Mouse (Mus musculus): ENCODE measurements around the gene Flrt1. TPM values are rescaled to one million over a fixed set of nuclear protein-coding genes. Genes with fewer than 3 reads are reported as not detected.

Flrt1 gene
- polyA plus RNA-seq, 1 experiment from 2014 or later: 9.9 TPM

- Histone ChIP-seq H3K27ac (no peak overlapping the region), H3K4me2 (replicated peaks) (no peak overlapping the region), H3K9ac (no peak overlapping the region), H3K4me3 (no peak overlapping the region), H3K27me3 (replicated peaks) (peaks cover 59% of the 10 kb centered on the region), H3K9me3 (no peaks in the 10 kb centered on the region), H3K4me1 (peaks cover 50% of the 10 kb centered on the region), H3K36me3 (no peaks in the 10 kb centered on the region)
- no peak for ATAC-seq (ENCODE audit: low FRiP score, low read depth)
- 29% methylated on average over 12 of the region's 12 CpGs for WGBS
These were observed 31.3 kb downstream of the Flrt1 start for GRCm38 (mm10) chr19:7073997-7074781.

DNA sequence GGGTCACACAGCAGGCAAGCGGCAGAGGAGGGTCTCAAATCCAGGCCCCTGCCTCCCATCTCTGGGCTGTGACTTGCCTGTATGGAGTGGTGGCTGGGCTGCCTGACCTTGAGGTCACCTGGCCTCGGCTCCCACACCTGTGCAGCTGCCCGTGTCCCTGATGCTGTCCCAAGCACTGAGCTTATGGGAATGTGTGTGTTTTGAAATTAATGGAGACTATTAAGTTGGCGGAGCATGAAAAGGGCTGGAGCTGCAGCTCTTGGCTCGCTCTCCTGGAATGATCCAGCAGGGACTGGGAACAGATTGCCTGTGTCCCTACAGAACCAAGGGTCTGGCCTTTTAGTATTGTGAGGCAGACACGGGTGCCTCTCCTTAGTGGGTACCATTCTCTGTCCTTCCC, 33.3 kb downstream of the Flrt1 start:
- 60% methylated on average over 6 of the region's 6 CpGs for WGBS
- H3K9ac ChIP-seq: no peak overlapping the region
- no peak overlapping the region for H3K4me3 ChIP-seq
- H3K9me3 ChIP-seq: no peaks in the 10 kb centered on the region
- H3K36me3 ChIP-seq: no peaks in the 10 kb centered on the region
- no peak overlapping the region for H3K4me2 ChIP-seq (replicated peaks)
- peaks cover 61% of the 10 kb centered on the region for H3K4me1 ChIP-seq
- peaks cover 49% of the 10 kb centered on the region for H3K27me3 ChIP-seq (replicated peaks)
- no peak overlapping the region for H3K27ac ChIP-seq
- ATAC-seq (ENCODE audit: low FRiP score, low read depth): no peak

- H3K4me1 ChIP-seq: peaks cover 76% of the 10 kb centered on the region
- H3K4me3 ChIP-seq: no peak overlapping the region
- peak overlapping the region; percentile 47 for H3K4me2 ChIP-seq (replicated peaks)
- H3K9ac ChIP-seq: no peak overlapping the region
- WGBS: 4% methylated on average over 4 of the region's 4 CpGs
- peaks cover 44% of the 10 kb centered on the region for H3K27me3 ChIP-seq (replicated peaks)
- H3K36me3 ChIP-seq: no peaks in the 10 kb centered on the region
- no peak for ATAC-seq (ENCODE audit: low FRiP score, low read depth)
- no peak overlapping the region for H3K27ac ChIP-seq
- no peaks in the 10 kb centered on the region for H3K9me3 ChIP-seq
These were observed 34.8 kb downstream of the Flrt1 start for GRCm38 (mm10) chr19:7070775-7071174.

- Histone ChIP-seq H3K36me3 (no peaks in the 10 kb centered on the region), H3K27ac (peak overlapping the region; percentile 32; the same call in 1 of the 2 replicates), H3K9ac (0 out of 2 replicates have a peak overlapping the region, but pooled peaks have one; percentile 27), H3K9me3 (no peaks in the 10 kb centered on the region), H3K4me1 (peaks cover 80% of the 10 kb centered on the region), H3K4me3 (no peak overlapping the region), H3K27me3 (replicated peaks) (peaks cover 46% of the 10 kb centered on the region), H3K4me2 (replicated peaks) (peak overlapping the region; percentile 47)
- ATAC-seq (ENCODE audit: low FRiP score, low read depth): no peak
- under 1% methylated on average over 33 of the region's 35 CpGs for WGBS
These were observed 35.5 kb downstream of the Flrt1 start for GRCm38 (mm10) chr19:7069781-7070763.

DNA sequence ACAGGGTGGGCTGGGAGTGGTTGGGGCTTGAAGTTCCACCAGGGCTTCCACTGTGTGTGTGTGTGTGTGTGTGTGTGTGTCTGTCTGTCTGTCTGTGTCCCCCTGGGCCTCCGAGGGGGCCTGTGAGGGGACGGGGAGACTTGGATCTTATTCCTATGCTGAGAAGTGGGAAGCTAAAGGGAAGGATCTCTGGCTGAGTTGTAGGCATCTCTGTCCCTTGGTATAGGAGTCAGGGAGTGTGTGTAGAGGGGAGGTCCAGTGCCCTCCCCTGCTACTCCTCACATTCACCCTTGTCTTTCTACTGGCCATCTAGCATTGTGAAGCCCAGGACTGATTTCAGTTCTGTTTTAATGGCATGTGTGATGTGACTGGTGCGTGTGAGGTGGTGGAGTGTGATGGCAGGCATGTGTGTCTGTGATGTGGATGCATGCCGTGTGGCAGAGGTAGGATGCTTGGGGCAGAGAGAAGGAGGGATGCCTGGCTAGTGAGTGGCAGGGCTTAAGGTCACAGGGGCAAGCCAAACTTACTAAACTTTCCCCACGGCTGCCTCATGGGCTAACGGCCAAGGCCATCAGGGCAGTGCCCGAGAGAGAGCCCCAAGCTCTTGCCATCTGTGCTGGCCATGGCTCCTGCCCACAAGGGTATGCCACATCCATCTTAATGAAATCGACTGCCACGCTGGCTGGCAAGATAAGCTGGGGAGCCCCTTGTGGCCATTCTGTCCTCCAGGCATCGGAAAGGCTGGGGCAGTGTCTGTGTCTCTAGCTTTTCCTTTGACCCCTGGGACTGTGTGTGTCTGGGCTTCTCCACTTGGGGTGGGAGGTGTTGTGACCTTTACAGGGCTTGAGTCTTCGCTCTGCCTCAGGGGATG, 36.6 kb downstream of the Flrt1 start:
- Histone ChIP-seq H3K27ac (peak overlapping the region; percentile 28; the same call in 1 of the 2 replicates), H3K27me3 (replicated peaks) (peaks cover 45% of the 10 kb centered on the region), H3K9ac (no peak overlapping the region), H3K4me1 (peaks cover 74% of the 10 kb centered on the region), H3K4me2 (replicated peaks) (peak overlapping the region; percentile 47), H3K36me3 (no peaks in the 10 kb centered on the region), H3K4me3 (no peak overlapping the region), H3K9me3 (no peaks in the 10 kb centered on the region)
- 27% methylated on average over 11 of the region's 11 CpGs for WGBS
- peak; percentile 13; the same call in 1 of the 2 replicates for ATAC-seq (ENCODE audit: low FRiP score, low read depth)

DNA sequence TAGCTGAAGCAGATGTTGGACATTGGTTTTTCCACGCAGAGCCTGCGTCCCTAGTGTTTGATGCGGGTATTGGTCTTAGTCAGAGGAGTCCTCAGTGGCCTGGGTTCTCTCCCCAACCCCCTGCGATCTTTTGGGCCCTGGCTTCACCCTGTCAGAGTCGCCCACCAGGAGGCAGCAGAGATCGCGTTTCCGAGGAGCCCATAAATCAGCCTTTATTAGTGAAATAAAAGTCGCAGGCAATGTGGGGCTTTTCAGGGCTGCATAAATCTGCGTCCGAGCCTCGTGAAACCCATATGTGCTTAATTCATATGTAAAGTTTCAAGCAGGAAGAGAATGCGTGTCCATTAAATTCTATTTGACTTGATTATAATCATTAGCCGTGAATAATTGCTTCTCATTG, 37.4 kb downstream of the Flrt1 start:
- WGBS: 2% methylated on average over 14 of the region's 14 CpGs
- Histone ChIP-seq H3K4me3 (no peak overlapping the region), H3K36me3 (no peaks in the 10 kb centered on the region), H3K27me3 (replicated peaks) (peaks cover 48% of the 10 kb centered on the region), H3K27ac (no peak overlapping the region), H3K9ac (no peak overlapping the region), H3K4me1 (peaks cover 72% of the 10 kb centered on the region), H3K4me2 (replicated peaks) (peak overlapping the region; percentile 30), H3K9me3 (no peaks in the 10 kb centered on the region)
- ATAC-seq (ENCODE audit: low FRiP score, low read depth): peak; percentile 35

DNA sequence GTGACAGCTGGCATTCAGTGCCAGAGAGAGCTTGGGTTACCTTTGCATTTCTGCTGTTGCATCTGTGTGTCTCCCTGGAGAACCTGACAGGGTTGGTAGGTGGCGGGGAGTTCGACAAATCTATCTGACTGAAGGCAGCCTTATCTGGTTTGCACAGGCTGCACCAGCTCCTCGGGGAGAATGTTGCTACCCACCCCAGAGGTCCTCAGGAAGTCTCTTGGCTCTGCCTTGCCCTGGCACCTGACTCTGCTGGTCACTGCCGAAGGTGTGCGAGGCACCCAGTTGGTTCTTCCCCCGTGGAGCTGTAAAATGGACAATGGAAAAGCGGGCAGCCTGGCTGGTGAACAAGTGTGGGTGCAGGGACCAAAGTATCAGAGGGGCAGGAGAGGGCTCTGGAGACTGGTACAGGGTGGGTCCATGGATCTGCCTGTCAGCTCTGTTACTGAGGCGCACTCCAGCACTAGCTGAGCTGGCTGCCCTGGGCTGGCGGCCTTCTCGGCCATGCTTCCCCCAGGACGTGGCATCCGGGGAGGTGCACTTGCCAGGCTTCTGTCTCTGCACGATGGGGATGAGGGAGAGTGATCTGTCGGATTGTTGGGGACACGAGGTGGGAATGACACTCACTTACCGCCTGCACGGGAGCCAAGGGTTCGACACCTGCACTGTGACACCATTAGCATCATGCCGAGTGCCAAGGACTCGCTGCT, 38.0 kb downstream of the Flrt1 start:
- no peak for ATAC-seq (ENCODE audit: low FRiP score, low read depth)
- Histone ChIP-seq H3K9me3 (no peaks in the 10 kb centered on the region), H3K27ac (no peak overlapping the region), H3K4me3 (no peak overlapping the region), H3K27me3 (replicated peaks) (peaks cover 42% of the 10 kb centered on the region), H3K4me2 (replicated peaks) (peak overlapping the region; percentile 30), H3K4me1 (peaks cover 66% of the 10 kb centered on the region), H3K9ac (no peak overlapping the region), H3K36me3 (no peaks in the 10 kb centered on the region)
- WGBS: 51% methylated on average over 20 of the region's 20 CpGs

DNA sequence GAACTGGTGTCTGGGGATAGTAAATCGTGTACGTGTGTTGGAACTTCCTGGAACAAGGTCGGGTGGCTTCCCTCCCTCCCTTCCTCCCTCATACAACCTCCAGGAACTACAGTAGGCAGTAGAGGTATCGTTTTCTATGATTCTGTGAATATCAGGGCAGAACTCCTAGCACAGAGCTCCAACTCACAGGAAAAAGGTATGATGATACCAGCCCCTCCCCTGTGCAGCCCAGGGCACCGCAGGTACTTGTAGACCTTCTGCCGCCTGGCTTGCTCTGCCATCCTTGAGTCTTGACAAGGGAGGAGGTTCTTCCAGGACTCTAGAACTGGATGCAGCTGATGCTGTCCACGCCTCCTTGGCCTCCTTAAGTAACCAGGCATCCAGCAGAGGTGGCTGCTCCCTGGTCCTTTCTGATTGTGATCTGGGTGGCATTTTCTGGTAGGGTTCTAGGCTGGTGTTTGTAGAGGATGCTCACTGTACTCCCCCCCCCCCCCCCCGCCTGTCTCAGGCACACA, 38.6 kb downstream of the Flrt1 start:
- WGBS: 46% methylated on average over 7 of the region's 8 CpGs
- no peak overlapping the region for H3K4me3 ChIP-seq
- H3K27me3 ChIP-seq (replicated peaks): peaks cover 36% of the 10 kb centered on the region; the same call in 1 of the 2 replicates
- 0 out of 2 replicates have a peak overlapping the region, but pooled peaks have one; percentile 2 for H3K9ac ChIP-seq
- H3K4me2 ChIP-seq (replicated peaks): peak overlapping the region; percentile 30
- H3K36me3 ChIP-seq: no peaks in the 10 kb centered on the region
- H3K4me1 ChIP-seq: peaks cover 63% of the 10 kb centered on the region
- H3K27ac ChIP-seq: no peak overlapping the region
- no peaks in the 10 kb centered on the region for H3K9me3 ChIP-seq
- no peak for ATAC-seq (ENCODE audit: low FRiP score, low read depth)

GRCm38 (mm10) chr19:7066034-7066827, 39.3 kb downstream of the Flrt1 start:
- Histone ChIP-seq H3K9ac (0 out of 2 replicates have a peak overlapping the region, but pooled peaks have one; percentile 2), H3K4me3 (no peak overlapping the region), H3K27ac (no peak overlapping the region), H3K4me2 (replicated peaks) (peak overlapping the region; percentile 30), H3K27me3 (replicated peaks) (peaks cover 29% of the 10 kb centered on the region; the same call in 1 of the 2 replicates), H3K4me1 (peaks cover 57% of the 10 kb centered on the region), H3K9me3 (no peaks in the 10 kb centered on the region), H3K36me3 (no peaks in the 10 kb centered on the region)
- ATAC-seq (ENCODE audit: low FRiP score, low read depth): no peak
- WGBS: 35% methylated on average over 15 of the region's 15 CpGs

DNA sequence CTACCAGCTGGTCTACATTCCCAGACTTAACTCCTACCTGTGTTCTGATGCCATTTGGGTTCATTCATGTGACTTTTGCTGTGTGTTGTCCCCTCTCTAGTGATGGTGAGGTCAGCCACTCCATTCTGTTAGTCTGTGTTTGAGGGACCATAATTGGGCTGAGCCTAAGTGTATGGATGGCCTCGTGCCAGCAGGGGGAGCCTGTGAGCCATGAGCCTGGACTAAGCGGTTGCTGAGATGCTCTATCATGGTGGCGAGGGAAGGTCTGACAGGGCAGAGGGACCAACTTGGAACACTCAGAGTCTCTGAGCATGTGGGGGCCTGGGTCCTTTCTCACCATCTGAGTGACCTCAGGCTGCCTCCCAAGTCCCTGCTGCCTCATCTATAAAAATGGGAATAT, 41.0 kb downstream of the Flrt1 start:
- no peak overlapping the region for H3K27ac ChIP-seq
- H3K9me3 ChIP-seq: no peaks in the 10 kb centered on the region
- WGBS: 2% methylated on average over 3 of the region's 3 CpGs
- ATAC-seq (ENCODE audit: low FRiP score, low read depth): peak; percentile 31; the same call in 1 of the 2 replicates
- peaks cover 41% of the 10 kb centered on the region for H3K4me1 ChIP-seq
- H3K4me3 ChIP-seq: no peak overlapping the region
- no peak overlapping the region for H3K9ac ChIP-seq
- no peak overlapping the region for H3K4me2 ChIP-seq (replicated peaks)
- H3K36me3 ChIP-seq: no peaks in the 10 kb centered on the region
- peaks cover 36% of the 10 kb centered on the region for H3K27me3 ChIP-seq (replicated peaks)

Measured in neural tube, embryonic 12.5 days (tissue).